Mouse (Mus musculus) spleen, adult 2 months (tissue): ENCODE measurements around the gene Srpk1.

ENCODE experiments used
- CTCF ChIP-seq: fragments of 200-500 bp; IDR thresholded peaks from 2 replicates; pipeline ENCODE4 v1.5.1; 2011; ENCODE audit warnings: mild to moderate bottlenecking, inconsistent platforms; ENCODE audit not compliant: insufficient read depth, insufficient read length, insufficient replicate concordance; ENCODE audit errors: extremely low read depth
- POLR2A ChIP-seq: fragments of 200-500 bp; IDR thresholded peaks from 2 replicates; pipeline ENCODE4 v1.6.1; 2011; ENCODE audit warnings: low read depth, low read length, inconsistent platforms

DNA sequence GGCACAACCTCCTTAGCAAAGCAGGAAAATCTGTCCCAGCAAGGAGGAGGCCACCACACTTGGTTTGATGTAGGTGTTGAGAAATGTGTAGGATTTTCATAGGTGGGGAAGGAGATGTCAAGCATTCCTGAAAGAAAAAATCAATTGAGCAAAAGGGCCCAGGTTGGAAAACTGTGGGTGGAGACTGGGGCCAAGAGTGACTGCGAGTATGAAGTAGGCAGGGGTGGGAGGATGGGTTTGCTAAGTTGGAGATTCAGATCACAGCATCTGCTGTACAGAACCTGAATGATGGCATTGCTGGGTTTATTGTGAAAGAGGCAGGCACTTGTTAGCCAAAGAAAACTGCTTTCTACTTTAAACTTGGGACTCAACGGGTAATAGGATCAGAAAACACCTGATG lies 2.3 kb upstream of the Srpk1 start:
- TF ChIP-seq POLR2A: no peak
- TF ChIP-seq CTCF: no peak
